Mouse (Mus musculus) lung, adult 2 months (tissue): ENCODE data around the gene Art1. TPM values are rescaled to one million over a fixed set of nuclear protein-coding genes. Genes with fewer than 3 reads are reported as not detected.

ENCODE experiments used
- DNase-seq: peaks from one replicate; pipeline ENCODE4 v3.0.0; 2022
- H3K4me1 ChIP-seq: fragments of 200-500 bp; 2 replicates; pipeline ENCODE4 v1.6.1; 2011; ENCODE audit warnings: low read length; ENCODE audit not compliant: control insufficient read depth, insufficient read depth
- H3K4me3 ChIP-seq: fragments of 200-500 bp; replicated peaks from 2 replicates; pipeline ENCODE3; 2011; ENCODE audit warnings: low read depth, mild to moderate bottlenecking, control low read depth, low read length; ENCODE audit errors: extremely low read depth
- CTCF ChIP-seq: fragments of 200-500 bp; IDR thresholded peaks from 2 replicates; pipeline ENCODE4 v1.5.1; 2011; ENCODE audit warnings: mild to moderate bottlenecking, low read length, control low read depth; ENCODE audit not compliant: insufficient read depth
- POLR2A ChIP-seq: fragments of 200-500 bp; IDR thresholded peaks from 2 replicates; pipeline ENCODE4 v1.6.1; 2011; ENCODE audit warnings: low read depth, mild to moderate bottlenecking, control low read depth, low read length, borderline replicate concordance; ENCODE audit errors: extremely low read depth
- WGBS: fragments of 180-500 bp; shearing (Covaris S2); methylation state at CpG from one replicate; pipeline ENCODE4 v1.1.7; 2018; 5-methylcytosine and 5-hydroxymethylcytosine counted together
- polyA plus RNA-seq: library from polyadenylated mRNA; depleted of rRNA; stranded (reverse); fragments of >200 nt; gene quantifications from 2 replicates; pipeline ENCODE4 v1.2.3, GENCODE M21; 2012; rRNA removed

Art1 gene
- polyA plus RNA-seq: 7.3 and 15.7 TPM in 2 replicates

DNA sequence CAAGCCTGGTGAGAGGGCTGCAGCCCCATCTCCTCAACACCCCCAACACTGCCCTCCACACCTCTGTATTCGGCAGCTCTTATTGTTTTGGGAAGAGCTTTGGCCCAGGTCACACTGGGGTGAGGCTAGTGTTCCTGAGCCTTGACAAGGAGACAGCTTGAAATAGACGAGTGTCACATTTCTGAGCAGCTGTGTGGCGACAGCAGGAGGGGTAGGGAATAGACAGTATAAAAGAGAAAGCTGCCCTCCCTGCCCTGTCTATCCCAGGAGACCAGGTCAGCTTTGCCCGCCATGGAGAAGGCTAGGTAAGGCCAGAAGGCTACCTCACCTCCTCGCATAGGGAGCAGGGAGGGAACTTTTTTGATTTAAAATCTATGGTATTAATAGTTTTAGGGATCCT lies at the start of gene Art1:
TSS of gene Art1 (plus strand) at position 257 of the 400 bp plus-strand sequence.
- Histone ChIP-seq H3K4me3 (no peak within 1 kb of the TSS), H3K4me1 (peaks cover 2% of the 10 kb centered on the region; the same call in 1 of the 2 replicates)
- no peak for TF ChIP-seq CTCF
- no peak for TF ChIP-seq POLR2A
- no peak for DNase-seq
- 82% methylated on average over 5 of the region's 5 CpGs for WGBS

DNA sequence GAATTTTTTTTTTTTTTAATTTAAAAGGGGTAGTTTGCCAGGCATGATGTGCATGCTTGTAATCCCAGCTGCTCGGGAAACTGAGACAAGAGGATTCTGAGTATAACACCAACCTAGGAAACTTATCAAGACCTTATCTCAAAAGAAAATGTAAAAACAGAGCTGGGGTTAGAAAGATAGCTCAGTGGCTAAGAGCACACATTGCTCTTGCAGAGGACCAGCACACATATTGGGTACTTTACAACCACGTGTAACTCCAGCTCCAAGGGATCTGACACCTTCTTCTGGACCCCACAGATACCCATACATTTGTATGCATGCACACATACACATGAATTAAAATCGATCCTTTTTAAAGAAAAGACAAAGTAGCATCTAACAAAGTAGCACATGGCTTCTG lies 40.2 kb upstream of the Art1 start:
- Histone ChIP-seq H3K4me1 (peaks cover 8% of the 10 kb centered on the region), H3K4me3 (no peak overlapping the region)
- TF ChIP-seq POLR2A (no peak), CTCF (no peak)
- DNase-seq: no peak
- 85% methylated on average over 3 of the region's 3 CpGs for WGBS

DNA sequence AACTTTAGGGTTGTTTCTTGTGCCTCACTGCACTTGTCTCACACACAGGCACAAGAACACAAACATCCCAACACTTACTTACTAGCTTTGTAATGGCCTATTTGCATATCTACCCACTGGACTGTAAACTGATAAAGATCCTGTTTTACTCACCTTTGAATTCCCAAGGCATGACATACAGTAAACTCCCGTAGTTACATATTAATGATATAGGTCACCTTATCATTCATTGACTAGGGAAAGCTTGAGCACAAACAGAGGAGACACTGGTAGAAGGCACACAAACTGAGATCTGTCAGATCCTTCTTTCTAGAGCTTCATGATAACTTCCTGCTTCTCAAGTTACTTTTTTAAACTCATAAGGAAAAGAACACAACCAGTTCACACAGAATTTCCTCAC lies 39.3 kb upstream of the Art1 start:
- Histone ChIP-seq H3K4me1 (peaks cover 8% of the 10 kb centered on the region), H3K4me3 (no peak overlapping the region)
- TF ChIP-seq CTCF: no peak
- TF ChIP-seq POLR2A: no peak
- no peak for DNase-seq
- WGBS: 79% methylated on average over 1 of the region's 1 CpGs

DNA sequence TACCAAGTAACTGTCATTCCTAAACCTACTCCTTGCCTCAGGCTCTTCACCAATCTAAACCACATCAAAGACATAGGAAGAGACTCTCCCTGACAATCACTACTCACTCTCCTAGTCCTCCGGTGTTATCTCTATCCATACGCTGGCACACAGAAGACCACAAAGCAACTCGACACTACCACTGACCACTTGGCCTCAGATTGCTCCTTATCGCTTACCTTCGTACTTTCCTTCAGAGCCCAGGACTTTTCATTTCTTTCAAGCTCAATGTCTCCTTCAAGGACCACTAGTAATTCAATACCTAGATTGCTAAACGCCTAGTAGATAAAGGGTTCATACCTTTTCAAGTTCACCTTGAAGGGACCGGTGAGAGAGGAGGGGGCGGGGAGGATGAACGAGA lies 37.7 kb upstream of the Art1 start:
- TF ChIP-seq CTCF (no peak), POLR2A (no peak)
- DNase-seq: no peak
- 61% methylated on average over 9 of the region's 9 CpGs for WGBS
- Histone ChIP-seq H3K4me1 (peaks cover 8% of the 10 kb centered on the region), H3K4me3 (no peak overlapping the region)

GRCm38 (mm10) chr7:102064655-102065045 lies 36.9 kb upstream of the Art1 start:
- peak; percentile 8 for DNase-seq
- peaks cover 8% of the 10 kb centered on the region for H3K4me1 ChIP-seq
- no peak for TF ChIP-seq CTCF
- no peak for TF ChIP-seq POLR2A
- H3K4me3 ChIP-seq: peak overlapping the region; percentile 97
- under 1% methylated on average over 9 of the region's 9 CpGs for WGBS

GRCm38 (mm10) chr7:102065046-102065891 lies 36.3 kb upstream of the Art1 start, which contains the start of the genes Rnf121, Xndc1 and Xntrpc:
Gene Rnf121, minus strand, starts transcription at chr7:102065469.
Gene Xndc1, plus strand, starts transcription at chr7:102065511.
Gene Xntrpc, plus strand, starts transcription at chr7:102065713.
- TF ChIP-seq CTCF: no peak
- TF ChIP-seq POLR2A: peak; percentile 54
- WGBS: under 1% methylated on average over 56 of the region's 56 CpGs
- peaks cover 8% of the 10 kb centered on the region for H3K4me1 ChIP-seq
- peak within 1 kb of the TSS; percentile 97 for H3K4me3 ChIP-seq
- peak; percentile 94 for DNase-seq

DNA sequence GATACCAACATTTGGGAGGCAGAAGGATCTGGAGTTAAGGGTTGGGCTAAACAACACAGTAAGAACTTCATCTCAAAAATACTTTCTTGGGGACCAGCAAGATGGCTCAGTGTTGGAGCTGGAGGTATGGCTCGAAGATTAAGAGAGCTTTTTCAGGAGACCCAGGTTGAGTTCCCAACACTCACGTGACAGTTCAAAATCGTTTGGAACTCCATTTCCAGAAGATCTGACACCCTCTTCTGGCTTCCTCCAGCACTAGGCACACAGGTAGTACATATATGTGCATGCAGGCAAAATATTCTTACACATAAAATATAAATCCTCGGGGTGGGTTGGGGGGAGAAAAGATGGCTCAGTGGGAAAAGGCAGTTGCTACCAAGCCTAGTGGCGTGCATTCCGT lies 35.2 kb upstream of the Art1 start:
- Histone ChIP-seq H3K4me1 (peaks cover 8% of the 10 kb centered on the region), H3K4me3 (no peak overlapping the region)
- DNase-seq: no peak
- TF ChIP-seq CTCF (no peak), POLR2A (no peak)
- WGBS: 56% methylated on average over 6 of the region's 6 CpGs

DNA sequence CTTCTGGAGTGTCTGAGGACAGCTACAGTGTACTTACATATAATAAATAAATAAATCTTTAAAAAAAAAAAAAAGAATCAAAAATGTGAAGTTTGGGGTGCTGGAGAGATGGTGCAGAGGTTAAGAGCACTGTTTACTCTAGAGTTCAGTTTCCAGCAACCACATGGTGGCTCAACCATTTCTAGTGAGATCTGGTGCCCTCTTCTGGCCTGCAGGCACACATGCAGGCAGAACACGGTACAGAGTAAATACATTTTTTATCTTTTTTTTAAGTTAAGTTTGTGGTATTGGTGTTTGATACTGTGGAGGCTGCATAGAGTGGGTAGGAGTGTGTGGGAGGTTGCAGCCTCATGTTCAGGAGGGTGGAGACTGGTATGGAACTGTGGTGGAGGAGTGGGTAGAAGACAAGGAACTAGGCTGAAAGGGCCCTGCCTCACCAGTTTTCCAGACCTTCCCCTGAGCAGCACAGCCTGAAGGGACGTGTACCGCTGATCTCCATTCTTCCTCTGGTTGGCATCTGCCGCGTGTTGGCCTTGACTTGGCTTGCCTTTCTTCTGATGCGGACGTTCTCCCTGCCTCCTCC lies 24.7 kb upstream of the Art1 start:
- TF ChIP-seq CTCF (peak; percentile 67), POLR2A (no peak)
- no peak for DNase-seq
- WGBS: 72% methylated on average over 7 of the region's 7 CpGs
- Histone ChIP-seq H3K4me3 (no peak overlapping the region), H3K4me1 (no peaks in the 10 kb centered on the region)

GRCm38 (mm10) chr7:102078517-102078916 lies 23.0 kb upstream of the Art1 start:
- no peak overlapping the region for H3K4me3 ChIP-seq
- no peak for TF ChIP-seq POLR2A
- peak; percentile 37; the same call in 1 of the 2 replicates for TF ChIP-seq CTCF
- 72% methylated on average over 7 of the region's 7 CpGs for WGBS
- no peak for DNase-seq
- no peaks in the 10 kb centered on the region for H3K4me1 ChIP-seq

- TF ChIP-seq POLR2A: no peak
- TF ChIP-seq CTCF: no peak
- Histone ChIP-seq H3K4me1 (no peaks in the 10 kb centered on the region), H3K4me3 (no peak overlapping the region)
- DNase-seq: no peak
- 72% methylated on average over 8 of the region's 8 CpGs for WGBS
Measured at GRCm38 (mm10) chr7:102080311-102080710, 21.2 kb upstream of the Art1 start.
